Mouse (Mus musculus): ENCODE measurements around the gene Phc2.

Gene Phc2

DNA sequence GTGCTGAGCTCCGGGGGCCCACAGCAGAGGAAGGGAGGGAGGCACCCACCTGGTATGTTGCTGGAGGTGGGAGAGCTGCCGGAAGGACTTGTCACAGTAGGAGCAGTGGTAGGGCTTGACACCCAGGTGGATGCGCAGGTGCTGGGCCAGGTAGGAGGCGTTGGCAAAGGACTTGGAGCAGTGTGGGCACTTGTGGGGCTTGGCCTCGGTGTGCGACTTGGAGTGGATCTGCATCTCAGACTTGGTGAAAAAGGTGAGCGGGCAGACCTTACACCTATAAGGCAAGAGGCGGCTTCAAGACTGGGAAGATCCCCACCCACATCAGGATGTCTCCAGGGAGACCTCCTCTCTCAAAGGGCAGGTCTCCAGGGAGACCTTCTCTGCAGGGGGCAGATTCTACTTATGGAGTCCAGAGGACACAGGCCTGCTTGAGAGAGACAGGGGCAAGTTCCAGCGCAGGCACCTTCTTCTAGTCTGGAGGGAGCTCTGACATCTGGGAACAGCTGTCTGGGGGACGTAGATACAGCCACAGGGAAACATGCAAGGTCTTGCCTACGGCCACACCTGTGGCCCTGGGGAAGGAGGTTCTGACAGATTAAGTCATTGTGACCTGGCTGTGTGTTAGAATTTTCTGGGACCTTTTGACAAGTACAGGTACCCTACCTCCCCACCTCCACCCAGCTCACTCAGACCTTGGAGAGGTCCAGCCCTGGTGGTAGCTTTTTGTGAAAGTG, 131.6 kb downstream of the Phc2 start:
- DNase-seq: no peak

- no peak for DNase-seq
Observed at GRCm38 (mm10) chr4:128787023-128787939, 132.8 kb downstream of the Phc2 start.

- no peak for DNase-seq
Observed at GRCm38 (mm10) chr4:128788108-128788507, 133.6 kb downstream of the Phc2 start.

DNA sequence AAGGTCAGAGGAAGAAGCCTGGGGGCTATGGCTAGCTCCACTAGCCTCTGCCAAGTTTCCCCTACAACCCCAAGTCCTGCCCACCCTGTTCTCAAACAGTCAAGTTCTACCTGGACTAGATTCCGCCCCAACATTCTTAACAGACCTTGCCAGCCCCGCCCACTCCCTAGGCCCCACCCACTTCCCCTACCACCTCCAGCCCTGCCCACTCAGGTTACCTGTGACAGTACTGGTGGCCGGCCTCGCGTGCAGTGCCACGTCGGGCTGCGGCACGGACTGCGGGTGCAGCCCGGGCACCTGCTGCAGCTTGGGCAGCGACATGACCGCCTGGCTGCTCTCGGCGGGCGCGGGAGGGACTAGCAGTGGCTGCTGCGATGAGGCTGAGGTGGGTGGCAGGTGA, 135.1 kb downstream of the Phc2 start:
- no peak for DNase-seq

DNA sequence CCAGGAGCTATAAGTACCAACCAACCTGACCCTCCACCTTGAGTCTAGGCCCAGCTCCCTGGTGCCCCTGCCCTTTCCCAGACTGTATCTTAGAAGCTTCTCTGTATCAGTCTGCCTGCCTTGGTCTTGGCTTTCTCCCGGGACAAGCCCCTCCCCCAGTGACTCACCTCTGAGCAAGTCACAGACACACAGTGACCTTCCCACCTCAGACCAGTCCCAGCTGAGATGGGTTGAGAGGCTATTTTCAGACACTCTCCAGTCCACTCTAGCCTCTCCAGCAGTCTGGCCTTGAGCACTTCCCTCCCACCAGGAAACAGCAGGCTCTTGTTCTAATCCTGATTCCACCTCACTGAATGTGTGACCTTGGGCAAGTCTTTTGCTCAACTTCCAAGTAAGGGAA, 139.2 kb downstream of the Phc2 start:
- DNase-seq: peak in 1 of 2 experiments; percentile 14

DNA sequence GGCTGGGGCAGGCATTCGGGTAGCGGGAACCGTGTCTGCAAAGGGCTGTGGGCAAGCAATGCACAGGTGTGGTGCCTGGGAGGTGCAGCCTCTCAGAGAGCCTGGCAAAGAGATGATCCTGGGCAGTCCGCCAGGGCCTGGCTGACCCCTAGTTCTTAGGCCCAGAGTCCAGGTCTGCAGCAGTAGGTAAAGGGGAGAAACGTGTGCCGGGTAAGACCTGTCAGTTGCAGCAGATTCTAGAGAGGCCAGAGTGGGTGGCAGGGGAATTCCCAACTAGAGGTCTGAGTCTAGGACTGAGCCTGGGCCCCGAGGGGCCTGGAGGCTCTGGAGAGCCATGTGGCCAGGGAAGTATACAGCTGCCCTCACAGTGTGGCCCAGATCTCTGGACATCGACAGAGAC, 139.7 kb downstream of the Phc2 start:
- DNase-seq: peak; percentile 56 to 75

DNA sequence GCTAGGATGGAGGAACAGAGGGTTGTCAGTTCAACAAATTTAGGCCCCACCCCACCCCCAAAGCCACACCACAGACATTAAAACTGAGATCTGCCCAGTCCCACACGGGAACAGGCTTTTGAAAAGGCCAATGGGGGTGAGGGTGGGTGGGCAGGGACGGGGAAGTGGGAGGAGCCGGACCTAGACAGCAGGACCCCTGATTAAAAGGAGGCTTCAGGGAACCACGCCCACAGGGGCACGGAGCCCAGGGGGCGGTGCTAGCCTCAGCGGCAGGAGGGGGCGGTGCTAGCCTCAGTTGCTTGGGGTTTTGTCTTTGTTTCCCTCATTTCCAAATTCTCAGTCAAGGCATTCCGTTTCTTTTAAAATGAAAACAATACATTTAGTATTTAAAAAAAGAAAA, 141.1 kb downstream of the Phc2 start:
- peak in 1 of 2 experiments; percentile 44 for DNase-seq

- no peak for DNase-seq
Observed at GRCm38 (mm10) chr4:128796788-128797187, 142.3 kb downstream of the Phc2 start.

DNA sequence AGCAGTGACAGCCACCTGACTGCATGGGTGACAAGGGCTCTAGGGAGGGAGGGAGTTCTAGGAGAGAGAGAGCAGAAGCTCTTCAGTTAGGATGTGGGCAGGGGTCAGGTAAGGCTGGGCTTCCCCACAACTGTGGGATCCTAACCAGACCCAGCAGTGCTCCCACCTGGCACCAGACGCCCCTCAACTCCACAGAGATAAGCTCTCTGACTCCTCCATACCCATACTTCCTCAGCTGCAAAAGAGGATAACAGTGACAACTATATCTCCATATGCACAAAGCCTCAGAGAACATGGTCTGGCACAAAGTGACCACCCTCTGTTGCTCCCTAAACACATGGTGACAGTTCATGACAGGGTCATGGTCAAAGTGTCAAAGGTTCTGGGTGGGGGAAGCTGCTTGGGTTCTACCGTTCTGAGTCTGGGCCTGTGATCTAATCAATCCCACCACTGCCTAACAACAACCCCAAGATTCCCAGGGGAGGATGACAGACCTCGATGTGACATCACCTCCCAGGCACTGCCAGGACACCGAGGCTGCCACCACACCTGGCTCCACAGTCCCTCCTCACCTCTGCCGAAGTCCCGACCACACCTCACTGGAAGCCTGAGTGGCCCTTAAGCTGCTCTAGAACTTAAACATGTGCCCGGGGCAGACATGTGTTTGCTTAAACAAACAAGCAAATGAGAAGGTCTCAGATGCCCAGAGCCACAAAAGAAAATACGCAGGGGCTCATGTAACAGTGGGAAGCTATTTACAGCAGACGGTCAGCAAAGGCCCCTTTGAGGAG, 147.4 kb downstream of the Phc2 start:
- DNase-seq: no peak

Data from cerebellum, postnatal 25 days (tissue).